Mouse (Mus musculus) heart, adult 2 months (tissue): ENCODE measurements at regions not wholly inside any gene's neighbourhood (a gene's known extent, or its start where the extent isn't known, plus 50 kb on each side); places are given as distances from the start of the nearest gene placed in this dataset.
A peak's percentile ranks its signal among the peaks of the same experiment; 100 is the strongest.

Experiments used
- CTCF ChIP-seq: fragments of 200-600 bp; IDR thresholded peaks from 2 replicates; pipeline ENCODE4 v1.8.1; 2022; ENCODE audit warnings: antibody characterized with exemption, mild to moderate bottlenecking, moderate library complexity
- EP300 ChIP-seq: fragments of 200-500 bp; IDR thresholded peaks from 2 replicates; pipeline ENCODE4 v1.6.1; 2011; ENCODE audit warnings: low read depth, low read length, control low read depth; ENCODE audit not compliant: insufficient read depth
- POLR2A ChIP-seq: fragments of 200-500 bp; IDR thresholded peaks from 2 replicates; pipeline ENCODE4 v1.6.1; 2011; ENCODE audit warnings: mild to moderate bottlenecking, low read depth, low read length, control low read depth; ENCODE audit not compliant: insufficient read depth

- TF ChIP-seq POLR2A (no peak), EP300 (no peak), CTCF (peak; percentile 36)
Observed at GRCm38 (mm10) chr6:33174616-33175015, 74.3 kb upstream of the Exoc4 start.
